Mouse (Mus musculus) heart, embryonic 16.5 days (tissue): ENCODE data around the gene Fam114a2. TPM values are rescaled to one million over a fixed set of nuclear protein-coding genes. Genes with fewer than 3 reads are reported as not detected.

Experiments used
- ATAC-seq: fragments of 200-750 bp; cut with Nextera tagmentation; replicated peaks from 2 replicates; pipeline ENCODE4 v1.8.0; 2017; ENCODE audit warnings: moderate number of reproducible peaks; ENCODE audit not compliant: insufficient read depth, low FRiP score; ENCODE audit errors: extremely low read depth
- H3K27ac ChIP-seq: fragments of 300-500 bp; sonication (generic); 2 replicates; pipeline ENCODE4 v1.5.1; 2014; ENCODE audit warnings: mild to moderate bottlenecking, low read length, control low read depth, moderate library complexity
- H3K27me3 ChIP-seq: fragments of 300-500 bp; sonication (generic); 2 replicates; pipeline ENCODE4 v1.6.1; 2014; ENCODE audit warnings: low read length, mixed read lengths; ENCODE audit not compliant: control insufficient read depth, insufficient read depth
- H3K36me3 ChIP-seq: fragments of 300-500 bp; sonication (generic); 2 replicates; pipeline ENCODE4 v1.6.1; 2014; ENCODE audit not compliant: control insufficient read depth, insufficient read depth
- H3K4me1 ChIP-seq: fragments of 300-500 bp; sonication (generic); 2 replicates; pipeline ENCODE4 v1.6.1; 2014; ENCODE audit warnings: low read length, mixed read lengths; ENCODE audit not compliant: control insufficient read depth, insufficient read depth
- H3K4me2 ChIP-seq: fragments of 300-500 bp; sonication (generic); 2 replicates; pipeline ENCODE4 v1.6.1; 2014; ENCODE audit warnings: low read depth, mild to moderate bottlenecking, control low read depth, low read length
- H3K4me3 ChIP-seq: fragments of 300-500 bp; sonication (generic); 2 replicates; pipeline ENCODE4 v1.5.1; 2014; ENCODE audit warnings: mild to moderate bottlenecking, control low read depth, low read length
- H3K9ac ChIP-seq: fragments of 300-500 bp; sonication (generic); 2 replicates; pipeline ENCODE4 v1.6.1; 2014; ENCODE audit warnings: low read length, control low read depth
- H3K9me3 ChIP-seq: fragments of 300-500 bp; sonication (generic); replicated peaks from 2 replicates; pipeline ENCODE4 v1.6.1; 2016; ENCODE audit warnings: low read length; ENCODE audit not compliant: control insufficient read depth
- WGBS: fragments of 180-500 bp; shearing (Covaris S2); extraction: QIAGEN DNeasy Blood & Tissue Kit; methylation state at CpG from one replicate; pipeline ENCODE4 v1.1.7; 2014; 5-methylcytosine and 5-hydroxymethylcytosine counted together
- polyA plus RNA-seq: library from polyadenylated mRNA; unstranded; fragments of >200 nt; fragmentation: Nextera tagmentation; extraction: Ambion mirVana; gene quantifications from 2 replicates; pipeline ENCODE4 v1.2.1, GENCODE M21; 2015

Fam114a2 gene
- polyA plus RNA-seq, 1 experiment from 2014 or later: 65.3 TPM

GRCm38 (mm10) chr11:57540681-57541080, 22.3 kb upstream of the Fam114a2 start:
- no peak overlapping the region for H3K27ac ChIP-seq
- 75% methylated on average over 2 of the region's 2 CpGs for WGBS
- ATAC-seq: no peak
- no peaks in the 10 kb centered on the region for H3K9me3 ChIP-seq
- H3K4me2 ChIP-seq: no peak overlapping the region
- H3K27me3 ChIP-seq: no peaks in the 10 kb centered on the region
- H3K4me1 ChIP-seq: no peaks in the 10 kb centered on the region
- H3K4me3 ChIP-seq: no peak overlapping the region
- no peak overlapping the region for H3K9ac ChIP-seq
- H3K36me3 ChIP-seq: no peaks in the 10 kb centered on the region

GRCm38 (mm10) chr11:57539841-57540418, 21.5 kb upstream of the Fam114a2 start:
- no peak overlapping the region for H3K4me3 ChIP-seq
- WGBS: 60% methylated on average over 5 of the region's 5 CpGs
- no peak for ATAC-seq

GRCm38 (mm10) chr11:57535912-57536311, 17.5 kb upstream of the Fam114a2 start:
- no peak overlapping the region for H3K4me3 ChIP-seq
- 94% methylated on average over 5 of the region's 5 CpGs for WGBS
- no peaks in the 10 kb centered on the region for H3K9me3 ChIP-seq
- H3K27ac ChIP-seq: no peak overlapping the region
- peaks cover 4% of the 10 kb centered on the region; the same call in 1 of the 2 replicates for H3K36me3 ChIP-seq
- H3K4me1 ChIP-seq: peaks cover 10% of the 10 kb centered on the region
- no peak overlapping the region for H3K4me2 ChIP-seq
- no peak for ATAC-seq
- no peaks in the 10 kb centered on the region for H3K27me3 ChIP-seq
- no peak overlapping the region for H3K9ac ChIP-seq

More at GRCm38 (mm10) chr11:57539841-57540418, 21.5 kb upstream of the Fam114a2 start:
- H3K27me3 ChIP-seq: no peaks in the 10 kb centered on the region
- H3K4me1 ChIP-seq: peaks cover 6% of the 10 kb centered on the region
- no peaks in the 10 kb centered on the region for H3K36me3 ChIP-seq
- H3K27ac ChIP-seq: no peak overlapping the region
- H3K4me2 ChIP-seq: no peak overlapping the region
- H3K9me3 ChIP-seq: no peaks in the 10 kb centered on the region
- no peak overlapping the region for H3K9ac ChIP-seq

- WGBS: 92% methylated on average over 4 of the region's 4 CpGs
- peaks cover 25% of the 10 kb centered on the region for H3K36me3 ChIP-seq
- H3K27ac ChIP-seq: peak overlapping the region; percentile 16; the same call in 1 of the 2 replicates
These were observed 13.9 kb upstream of the Fam114a2 start for GRCm38 (mm10) chr11:57532306-57532705.

GRCm38 (mm10) chr11:57531300-57531950, 13.0 kb upstream of the Fam114a2 start:
- Histone ChIP-seq H3K27me3 (no peaks in the 10 kb centered on the region), H3K4me1 (peaks cover 10% of the 10 kb centered on the region), H3K27ac (peak overlapping the region; percentile 69), H3K4me2 (no peak overlapping the region), H3K9me3 (no peaks in the 10 kb centered on the region), H3K4me3 (no peak overlapping the region), H3K9ac (no peak overlapping the region), H3K36me3 (peaks cover 25% of the 10 kb centered on the region)
- WGBS: 66% methylated on average over 11 of the region's 11 CpGs
- peak; percentile 65 for ATAC-seq

More at GRCm38 (mm10) chr11:57532306-57532705, 13.9 kb upstream of the Fam114a2 start:
- Histone ChIP-seq H3K27me3 (no peaks in the 10 kb centered on the region), H3K4me1 (peaks cover 10% of the 10 kb centered on the region), H3K9ac (no peak overlapping the region), H3K4me2 (no peak overlapping the region), H3K4me3 (no peak overlapping the region), H3K9me3 (no peaks in the 10 kb centered on the region)
- ATAC-seq: no peak

GRCm38 (mm10) chr11:57529111-57529510, 10.7 kb upstream of the Fam114a2 start:
- H3K27ac ChIP-seq: no peak overlapping the region
- peaks cover 25% of the 10 kb centered on the region for H3K36me3 ChIP-seq
- no peaks in the 10 kb centered on the region for H3K9me3 ChIP-seq
- peaks cover 4% of the 10 kb centered on the region for H3K4me1 ChIP-seq
- H3K4me3 ChIP-seq: no peak overlapping the region
- no peaks in the 10 kb centered on the region for H3K27me3 ChIP-seq
- no peak for ATAC-seq
- 79% methylated on average over 3 of the region's 3 CpGs for WGBS
- no peak overlapping the region for H3K9ac ChIP-seq
- no peak overlapping the region for H3K4me2 ChIP-seq

- Histone ChIP-seq H3K4me3 (no peak overlapping the region), H3K36me3 (peaks cover 25% of the 10 kb centered on the region), H3K27ac (no peak overlapping the region), H3K4me1 (peaks cover 4% of the 10 kb centered on the region), H3K9me3 (no peaks in the 10 kb centered on the region), H3K9ac (no peak overlapping the region), H3K4me2 (no peak overlapping the region), H3K27me3 (no peaks in the 10 kb centered on the region)
- 76% methylated on average over 4 of the region's 4 CpGs for WGBS
- no peak for ATAC-seq
These were observed 9.1 kb upstream of the Fam114a2 start for GRCm38 (mm10) chr11:57527506-57527905.

GRCm38 (mm10) chr11:57525900-57526299, 7.5 kb upstream of the Fam114a2 start:
- WGBS: 81% methylated on average over 3 of the region's 3 CpGs
- Histone ChIP-seq H3K9ac (no peak overlapping the region), H3K4me3 (no peak overlapping the region), H3K27ac (no peak overlapping the region), H3K4me1 (peaks cover 4% of the 10 kb centered on the region), H3K9me3 (no peaks in the 10 kb centered on the region), H3K4me2 (no peak overlapping the region), H3K36me3 (peaks cover 21% of the 10 kb centered on the region), H3K27me3 (no peaks in the 10 kb centered on the region)
- no peak for ATAC-seq

GRCm38 (mm10) chr11:57524597-57524996, 6.2 kb upstream of the Fam114a2 start:
- no peak overlapping the region for H3K9ac ChIP-seq
- H3K4me3 ChIP-seq: no peak overlapping the region
- no peak for ATAC-seq
- peak overlapping the region; percentile 5; the same call in 1 of the 2 replicates for H3K27ac ChIP-seq
- no peaks in the 10 kb centered on the region for H3K9me3 ChIP-seq
- H3K4me2 ChIP-seq: no peak overlapping the region
- H3K4me1 ChIP-seq: peaks cover 4% of the 10 kb centered on the region
- H3K36me3 ChIP-seq: peaks cover 8% of the 10 kb centered on the region
- H3K27me3 ChIP-seq: no peaks in the 10 kb centered on the region
